Mouse (Mus musculus): ENCODE measurements around the gene Mtus2.

Mtus2 gene

DNA sequence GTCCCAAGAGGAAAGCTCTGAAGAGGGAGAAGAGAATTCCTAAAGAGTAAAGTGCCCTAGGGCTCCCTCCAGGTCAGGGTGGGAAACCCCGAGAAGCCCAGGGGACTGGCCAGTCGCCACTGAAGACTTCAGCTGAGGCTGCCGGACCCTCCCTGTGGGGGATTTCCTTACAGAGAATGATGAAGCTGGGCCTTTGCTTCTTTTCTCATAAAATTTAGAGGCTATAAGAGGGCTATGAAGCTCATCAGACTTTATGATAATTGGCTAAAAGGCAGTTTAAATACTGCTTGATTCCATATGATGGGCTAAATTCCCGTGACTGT lies 224.1 kb downstream of the Mtus2 start:
- DNase-seq (ENCODE audit: low spot score in 2 of 2): no peak

DNA sequence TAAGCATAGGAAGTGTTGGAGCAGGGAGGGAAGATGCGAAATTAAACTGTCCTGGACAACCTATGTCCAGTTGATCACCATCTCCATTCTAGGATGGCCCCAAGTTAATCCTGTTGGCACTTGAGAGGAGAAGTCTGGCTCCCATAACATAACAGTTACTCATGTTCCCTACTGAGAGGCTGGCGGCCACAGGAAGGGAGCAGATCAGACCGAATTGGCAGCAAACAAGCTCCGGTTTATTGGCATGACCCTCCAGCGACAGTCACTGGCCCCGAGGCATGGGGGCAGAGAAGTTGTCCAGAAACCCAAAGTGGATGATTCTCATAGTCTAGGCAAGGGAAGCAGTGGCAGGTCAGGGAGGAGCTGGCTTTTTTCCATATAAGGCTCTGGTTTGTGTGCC lies 224.8 kb downstream of the Mtus2 start:
- DNase-seq (ENCODE audit: low spot score in 2 of 2): no peak

DNA sequence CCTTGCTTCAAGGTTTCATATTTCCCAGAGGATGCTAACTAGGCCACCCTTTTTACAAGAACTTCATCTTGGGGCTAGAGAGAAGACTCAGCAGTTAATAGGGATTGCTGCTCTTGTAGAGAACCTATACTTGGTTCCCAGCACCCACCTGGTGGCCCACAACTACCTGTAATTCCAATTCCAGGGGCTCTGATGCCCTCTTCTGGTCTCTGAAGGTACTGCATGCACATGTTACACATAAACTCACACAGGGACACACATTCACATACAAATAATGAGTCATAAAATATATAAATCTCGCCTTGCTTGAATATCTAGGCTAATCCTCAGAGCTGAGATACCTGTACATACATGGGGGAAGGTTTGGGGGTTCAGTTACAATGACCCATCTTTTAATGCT lies 228.8 kb downstream of the Mtus2 start:
- DNase-seq (ENCODE audit: low spot score in 2 of 2): no peak

DNA sequence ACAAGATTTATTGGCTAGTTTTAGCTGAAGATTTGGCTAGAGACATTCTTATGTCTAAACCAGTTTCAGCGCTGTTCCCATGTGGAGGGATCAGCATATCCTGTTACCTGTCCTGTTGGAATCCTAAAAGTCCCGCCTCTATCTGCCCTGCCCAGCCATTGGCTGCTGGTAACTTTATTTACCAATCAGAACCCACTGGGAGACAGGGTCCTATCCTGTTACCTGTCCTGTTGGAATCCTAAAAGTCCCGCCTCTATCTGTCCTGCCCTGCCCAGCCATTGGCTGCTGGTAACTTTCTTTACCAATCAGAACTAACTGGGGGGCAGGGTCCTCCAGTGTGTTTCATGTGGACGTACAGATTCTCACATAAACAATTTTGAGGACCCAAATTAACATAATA lies 234.3 kb downstream of the Mtus2 start:
- DNase-seq (ENCODE audit: low spot score in 2 of 2): no peak

DNA sequence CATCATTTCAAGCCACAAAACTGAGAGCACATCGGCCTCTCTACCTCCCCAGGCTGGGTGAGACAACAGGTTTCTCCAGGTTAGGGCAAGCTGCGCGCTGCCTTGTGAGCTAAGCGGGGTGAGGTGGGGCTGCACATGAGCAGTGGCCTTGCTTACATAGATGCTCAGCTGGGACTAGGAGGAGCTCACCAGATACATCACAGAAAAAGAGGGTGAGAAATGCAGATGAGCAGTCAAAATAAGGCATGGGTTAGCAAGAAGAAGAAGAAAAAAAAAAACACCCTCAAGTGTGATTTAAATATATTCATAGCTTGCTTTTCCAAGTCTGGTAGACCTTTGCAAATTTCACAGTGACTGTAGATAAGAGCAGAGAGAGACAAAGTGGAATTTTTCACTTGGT lies 254.7 kb downstream of the Mtus2 start:
- no peak for DNase-seq (ENCODE audit: low spot score in 2 of 2)

DNA sequence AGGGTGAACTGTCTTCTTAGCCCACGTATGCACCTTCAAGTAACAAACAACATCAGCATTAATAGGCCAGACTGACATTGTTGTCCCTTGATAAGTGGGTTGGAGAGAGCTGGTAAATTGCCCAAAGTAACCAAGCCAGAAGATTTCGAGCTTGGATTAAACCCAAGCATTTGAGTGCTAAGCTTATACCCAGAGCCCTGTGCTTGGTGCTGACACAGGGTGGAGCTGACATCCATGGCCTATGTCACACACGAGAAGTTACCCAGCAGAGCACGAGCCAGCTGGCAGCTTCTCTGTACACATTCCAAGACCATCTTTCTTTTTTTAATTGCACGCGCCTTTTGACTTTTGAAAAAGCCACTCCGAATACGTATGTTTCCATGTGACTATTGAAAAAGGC lies 259.7 kb downstream of the Mtus2 start:
- no peak for DNase-seq (ENCODE audit: low spot score in 2 of 2)

DNA sequence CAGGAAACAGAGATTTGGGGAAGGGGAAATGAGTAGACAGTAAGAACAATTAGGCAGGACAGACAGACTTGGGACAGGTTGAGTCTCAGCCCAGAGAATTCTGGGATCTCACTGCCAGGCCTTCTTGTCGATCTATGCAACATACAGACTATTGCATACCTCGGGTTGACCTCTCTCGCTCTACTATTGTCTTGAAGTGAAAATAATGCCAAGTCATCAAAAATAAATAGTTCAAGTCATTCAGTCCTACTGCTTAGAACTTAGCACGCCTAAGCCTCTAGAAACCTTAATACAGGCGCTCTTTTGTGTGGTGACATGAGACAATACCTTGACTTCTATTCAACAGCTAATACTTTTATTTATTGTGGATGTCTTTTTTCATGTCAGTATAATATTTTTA lies 265.8 kb downstream of the Mtus2 start:
- no peak for DNase-seq (ENCODE audit: low spot score in 2 of 2)

DNA sequence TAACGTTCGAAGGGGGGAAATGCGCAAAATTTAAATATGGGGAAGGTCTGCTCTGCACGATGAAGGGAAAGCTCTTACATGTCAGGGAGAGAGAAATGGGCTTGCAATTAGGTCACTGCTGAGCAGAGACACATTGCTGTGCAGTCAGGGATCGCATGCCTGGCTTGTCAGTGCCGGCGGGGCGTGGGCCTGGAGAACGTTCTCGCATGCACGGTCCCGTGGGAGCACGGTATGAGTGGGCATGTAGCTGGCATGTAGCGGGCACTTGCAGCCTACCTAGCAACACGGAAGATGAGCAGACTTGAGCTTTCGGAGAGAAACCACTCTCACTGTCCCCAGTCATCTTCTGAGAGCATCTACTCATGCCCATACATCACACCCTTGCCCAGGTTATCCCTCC lies 266.9 kb downstream of the Mtus2 start:
- DNase-seq (ENCODE audit: low spot score in 2 of 2): no peak

DNA sequence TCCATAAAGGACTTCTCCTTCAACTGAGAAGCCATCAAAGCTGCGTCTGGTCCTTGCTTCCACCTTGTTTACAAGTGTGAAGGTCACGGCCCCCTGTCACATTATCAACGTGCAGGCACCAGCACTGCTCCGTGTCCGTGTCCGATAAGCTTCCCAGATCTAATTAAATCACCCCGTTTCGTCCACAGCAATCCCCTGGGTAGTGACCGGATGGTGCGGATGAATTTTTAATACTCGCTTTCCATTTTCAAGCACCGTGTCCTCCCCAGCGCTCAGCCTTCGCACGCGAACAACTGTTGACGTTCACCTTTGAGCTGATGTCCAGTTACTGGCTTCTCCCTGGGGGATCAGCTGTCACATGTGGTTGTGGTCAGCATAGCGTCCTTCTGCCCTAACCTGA lies 276.6 kb downstream of the Mtus2 start:
- DNase-seq (ENCODE audit: low spot score in 2 of 2): no peak

DNA sequence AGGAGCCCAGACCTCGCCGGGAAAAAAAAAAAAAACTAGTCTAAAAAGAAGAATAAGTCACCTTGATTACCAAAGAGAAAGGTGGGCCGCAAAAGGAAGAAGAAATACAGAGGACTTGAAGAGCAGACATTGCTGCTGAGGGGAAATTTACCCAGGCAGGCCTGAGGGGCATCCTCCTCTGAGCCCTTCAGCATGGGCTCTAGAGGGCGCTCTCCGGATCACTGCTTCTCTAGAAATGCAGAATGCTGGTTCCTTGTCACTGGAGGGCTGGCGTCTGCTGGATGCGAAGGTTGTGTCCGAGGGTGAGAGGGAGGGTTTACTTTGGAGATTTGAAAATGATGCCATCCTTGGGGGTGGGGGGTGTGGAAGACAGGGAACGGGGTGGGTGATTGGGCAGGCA lies 279.5 kb downstream of the Mtus2 start:
- DNase-seq (ENCODE audit: low spot score in 2 of 2): no peak

DNA sequence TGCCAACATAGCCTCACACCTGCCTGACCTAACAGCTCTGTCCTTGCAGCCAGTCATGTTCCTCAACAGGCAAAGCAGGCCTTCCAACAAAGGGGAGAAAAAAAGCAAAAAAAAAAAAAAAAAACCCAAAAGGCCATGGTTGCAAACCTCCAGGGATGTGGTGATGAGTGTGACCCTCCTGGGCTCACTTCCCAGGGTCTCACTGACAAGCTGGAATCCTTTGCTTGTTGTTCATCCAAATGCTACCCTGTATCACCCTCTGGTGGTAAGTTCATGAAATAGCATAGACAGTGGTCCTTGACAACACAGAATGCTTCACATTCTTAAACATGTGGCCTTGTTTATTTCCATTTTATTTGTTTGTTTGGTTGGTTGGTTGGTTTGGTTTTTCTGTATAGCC lies 281.9 kb downstream of the Mtus2 start:
- DNase-seq (ENCODE audit: low spot score in 2 of 2): no peak

DNA sequence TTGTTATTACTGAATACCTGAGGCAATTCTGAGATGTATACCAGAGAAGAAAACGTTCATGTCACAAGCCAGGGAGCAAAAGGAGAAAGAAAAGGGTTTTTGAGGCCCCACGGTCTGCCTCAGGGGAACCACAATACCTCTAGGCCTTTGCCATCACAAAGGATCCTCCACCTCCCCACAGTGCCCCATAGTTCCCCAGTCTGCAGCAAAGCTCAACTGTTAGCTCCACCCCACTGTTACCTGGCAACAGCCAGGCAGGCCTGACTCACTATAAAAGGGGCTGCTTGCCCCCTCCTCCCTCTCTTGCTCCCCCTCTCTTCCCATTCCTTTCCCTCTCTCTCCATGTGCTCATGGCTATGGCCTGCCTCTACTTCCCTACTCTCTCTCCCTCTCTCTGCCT lies 282.6 kb downstream of the Mtus2 start:
- no peak for DNase-seq (ENCODE audit: low spot score in 2 of 2)

DNA sequence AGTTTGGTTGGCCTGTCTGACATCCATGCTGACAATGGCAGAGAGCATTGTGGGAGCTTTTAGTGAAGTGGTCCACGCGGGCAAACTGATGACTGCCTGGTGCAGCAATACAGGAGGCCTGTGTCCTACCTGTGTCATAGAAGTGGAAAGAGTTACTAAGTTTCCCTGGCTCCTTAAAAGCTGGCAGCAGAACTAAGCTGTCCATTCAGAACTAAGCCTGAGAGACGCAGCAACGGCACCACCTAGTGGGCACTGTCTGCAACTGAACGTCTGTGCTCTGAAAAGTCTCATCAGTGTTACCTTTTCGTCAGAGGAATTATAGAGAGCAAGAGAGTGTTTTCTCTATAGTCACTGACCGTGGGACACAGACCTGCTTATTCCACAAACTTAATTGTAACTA lies 284.8 kb downstream of the Mtus2 start:
- DNase-seq (ENCODE audit: low spot score in 2 of 2): peak in 1 of 2 experiments; percentile 10

DNA sequence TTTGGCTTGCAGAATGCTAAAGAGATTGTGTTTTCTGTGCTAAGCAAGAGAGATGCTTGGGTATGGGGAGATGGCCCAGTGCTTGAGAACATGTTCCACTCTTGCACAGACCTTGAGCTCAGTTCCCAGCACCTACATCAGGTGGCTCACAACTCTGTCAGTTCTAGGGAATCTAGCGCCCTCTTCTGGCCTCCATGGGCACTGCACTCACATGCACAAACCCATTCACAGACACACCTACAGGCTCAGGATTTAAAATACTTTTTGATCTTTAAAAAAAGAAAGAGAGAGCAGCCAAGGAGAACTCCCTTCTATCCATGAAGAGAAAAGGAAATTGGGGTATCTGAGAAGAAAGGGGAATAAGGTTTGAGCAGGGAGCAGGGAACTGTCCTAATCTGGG lies 287.4 kb downstream of the Mtus2 start:
- no peak for DNase-seq (ENCODE audit: low spot score in 2 of 2)

DNA sequence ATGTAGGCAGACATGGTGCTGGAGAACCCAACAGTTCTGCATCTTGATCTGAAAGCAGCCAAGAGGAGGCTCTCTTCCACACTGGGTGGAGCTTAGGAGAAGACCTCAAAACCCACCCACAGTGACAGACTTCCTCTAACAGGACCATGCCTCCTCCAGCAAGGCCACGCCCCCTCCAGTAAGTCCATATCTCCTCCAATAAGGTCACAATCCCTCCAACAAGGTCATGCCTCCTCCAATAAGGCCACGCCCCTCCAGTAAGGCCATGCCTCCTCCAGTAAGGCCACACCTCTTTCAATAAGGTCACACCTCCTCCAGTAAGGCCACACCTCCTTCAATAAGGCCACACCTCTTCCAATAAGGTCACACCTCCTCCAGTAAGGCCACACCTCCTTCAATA lies 288.3 kb downstream of the Mtus2 start:
- no peak for DNase-seq (ENCODE audit: low spot score in 2 of 2)

DNA sequence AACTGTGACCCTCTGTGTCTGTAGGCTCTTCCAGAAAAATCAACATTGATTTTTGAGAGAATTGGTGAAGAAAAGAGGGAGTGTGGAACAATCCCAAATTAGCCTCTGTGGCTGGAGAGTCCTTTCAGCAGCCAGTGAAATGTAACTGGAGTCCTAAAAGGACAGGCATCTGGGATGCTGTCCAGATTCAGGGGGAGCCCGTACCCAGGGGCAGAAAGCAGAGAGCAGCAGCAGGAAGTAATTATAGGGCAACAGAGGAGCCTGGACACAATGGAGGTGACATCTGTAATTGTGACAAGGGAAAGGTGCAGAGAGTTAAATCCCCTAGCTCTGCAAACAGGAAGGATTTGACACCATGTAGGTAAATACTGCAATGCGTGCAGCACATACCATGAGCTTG lies 291.1 kb downstream of the Mtus2 start:
- DNase-seq (ENCODE audit: low spot score in 2 of 2): no peak

DNA sequence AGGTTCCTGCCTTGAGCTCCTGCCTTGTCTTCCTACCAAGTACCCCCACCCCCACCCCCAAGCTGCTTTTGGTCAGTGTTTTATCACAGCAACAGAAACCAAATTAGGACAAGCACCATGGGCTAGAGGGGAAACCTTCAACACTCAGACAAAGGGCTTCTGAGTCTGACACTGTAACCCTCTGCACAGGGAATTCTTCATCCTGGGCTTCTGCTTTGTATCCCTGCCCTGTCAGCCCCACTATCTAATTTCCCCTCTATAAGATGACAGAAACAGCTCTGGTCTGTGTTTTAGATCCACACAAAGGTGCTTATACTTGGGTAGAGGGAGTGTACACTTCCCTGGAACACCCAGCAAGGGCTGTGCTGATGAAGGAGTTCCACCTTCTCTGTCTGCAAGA lies 294.7 kb downstream of the Mtus2 start:
- DNase-seq (ENCODE audit: low spot score in 2 of 2): no peak

DNA sequence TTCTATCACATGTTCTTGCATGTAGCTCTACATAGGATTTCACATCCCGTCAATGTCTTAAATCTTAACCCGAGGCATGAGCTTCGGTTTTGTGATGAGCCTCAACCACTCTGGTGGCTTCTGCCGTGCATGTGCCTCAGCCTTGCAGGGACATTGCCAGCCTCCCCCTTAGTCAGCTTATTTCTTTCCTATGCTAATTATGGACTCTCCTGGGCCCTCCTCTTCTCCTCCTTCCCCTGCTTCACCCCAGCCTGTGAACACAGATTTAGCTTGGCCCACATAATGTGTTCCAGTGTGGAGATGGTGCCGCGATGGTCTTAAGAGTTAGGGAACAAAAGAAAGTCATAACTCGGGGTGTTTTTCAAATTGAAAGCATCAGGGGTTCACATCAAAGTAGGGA lies 304.9 kb downstream of the Mtus2 start:
- DNase-seq (ENCODE audit: low spot score in 2 of 2): no peak

DNA sequence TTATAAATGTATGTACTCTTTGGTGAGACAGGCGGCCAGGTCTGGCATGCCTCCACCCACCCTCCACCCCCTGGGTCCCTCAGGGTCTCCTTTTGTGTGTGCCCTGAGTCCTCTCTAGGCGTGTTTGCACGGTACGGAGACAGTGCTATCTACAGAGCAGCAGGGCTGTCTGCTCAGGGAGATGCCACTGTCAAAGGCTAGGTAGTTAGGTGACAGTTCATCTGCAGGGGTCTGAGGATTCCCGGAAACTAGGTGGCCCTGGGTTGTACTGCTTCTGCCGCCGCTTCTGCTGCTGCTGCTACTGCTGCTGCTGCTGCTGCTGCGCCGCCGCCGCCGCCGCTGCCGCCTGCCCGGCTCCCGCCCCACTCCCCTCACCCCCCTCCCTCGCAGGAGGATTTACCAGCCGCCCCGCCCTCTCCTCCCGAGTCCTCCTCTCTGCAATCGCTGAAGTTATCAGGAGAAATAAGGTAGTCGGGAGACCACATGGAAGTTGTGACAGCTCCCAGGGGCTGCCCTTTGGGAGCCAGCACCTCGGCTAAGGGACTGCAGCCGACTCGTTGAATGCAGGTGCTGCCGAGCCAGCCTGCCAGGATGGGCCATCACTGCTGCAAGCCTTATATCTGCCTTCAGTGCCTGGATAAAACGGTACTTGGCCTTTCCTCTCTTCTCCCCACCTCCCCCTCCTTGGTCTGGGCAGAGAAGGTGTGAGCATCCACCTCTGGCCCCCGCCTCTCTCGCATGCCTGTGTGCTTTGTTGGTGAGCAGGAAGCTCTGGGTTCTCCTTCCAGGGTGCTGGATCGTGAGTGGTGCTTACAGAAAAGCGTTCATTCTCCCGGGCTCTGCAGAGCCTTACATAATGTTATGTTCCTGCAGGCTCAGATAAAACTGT lies 307.9 kb downstream of the Mtus2 start:
- DNase-seq (ENCODE audit: low spot score in 2 of 2): no peak

DNA sequence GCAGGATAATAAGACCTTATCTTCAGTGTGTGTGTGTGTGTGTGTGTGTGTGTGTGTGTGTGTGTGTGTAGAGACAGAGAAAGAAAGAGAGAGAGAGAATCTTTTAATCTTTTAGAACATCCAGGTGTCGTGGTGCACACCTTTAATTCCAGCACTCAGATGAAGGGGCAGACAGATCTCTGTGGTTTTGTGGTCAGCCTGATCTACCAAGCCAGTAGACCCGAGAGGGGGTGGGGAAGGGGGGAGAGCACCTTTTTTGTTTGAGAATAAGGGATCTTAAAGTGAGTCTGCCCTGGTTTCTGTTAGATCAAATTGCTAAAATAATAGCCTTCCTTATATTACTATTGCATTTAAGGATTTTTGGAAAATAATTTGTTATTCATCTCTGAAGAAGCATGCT lies 309.7 kb downstream of the Mtus2 start:
- DNase-seq (ENCODE audit: low spot score in 2 of 2): no peak

DNA sequence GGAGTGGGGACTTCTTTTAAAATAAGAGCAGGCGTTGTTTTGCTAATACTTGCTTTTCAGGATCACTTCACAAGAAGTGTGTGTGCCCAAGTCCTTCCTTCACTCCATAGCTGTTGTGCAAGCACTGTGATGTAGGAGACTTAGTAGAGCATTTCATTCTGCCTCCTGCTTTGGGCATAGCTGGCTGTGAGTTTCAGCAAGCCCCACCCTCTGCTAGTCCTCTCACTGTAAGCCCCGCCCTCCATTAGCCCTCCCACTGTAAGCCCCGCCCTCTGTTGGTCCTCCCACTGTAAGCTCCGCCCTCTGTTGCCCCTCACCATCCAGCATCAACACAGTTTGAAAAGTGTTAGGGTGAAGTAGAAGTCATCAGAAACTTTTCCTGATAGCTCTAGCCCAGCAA lies 310.3 kb downstream of the Mtus2 start:
- no peak for DNase-seq (ENCODE audit: low spot score in 2 of 2)

DNA sequence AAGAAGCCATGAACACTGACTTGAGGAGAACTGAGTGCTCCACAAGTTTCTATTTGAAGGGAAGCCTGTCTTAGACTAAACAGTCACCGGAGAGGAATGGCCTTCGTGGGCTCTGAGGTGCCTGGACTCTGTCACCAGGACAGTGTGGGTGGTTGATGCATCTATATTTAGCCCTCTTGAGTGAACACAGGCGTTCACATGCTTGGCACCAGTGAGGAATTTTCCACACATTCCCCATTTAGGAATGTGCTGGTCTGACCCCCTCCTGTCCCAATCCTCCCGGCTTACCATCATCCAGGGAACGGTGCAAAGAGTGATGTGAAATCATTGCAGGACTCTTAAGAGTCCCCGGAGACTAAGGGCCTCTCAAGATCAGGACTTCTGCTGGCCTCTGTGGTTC lies 314.9 kb downstream of the Mtus2 start:
- DNase-seq (ENCODE audit: low spot score in 2 of 2): no peak

DNA sequence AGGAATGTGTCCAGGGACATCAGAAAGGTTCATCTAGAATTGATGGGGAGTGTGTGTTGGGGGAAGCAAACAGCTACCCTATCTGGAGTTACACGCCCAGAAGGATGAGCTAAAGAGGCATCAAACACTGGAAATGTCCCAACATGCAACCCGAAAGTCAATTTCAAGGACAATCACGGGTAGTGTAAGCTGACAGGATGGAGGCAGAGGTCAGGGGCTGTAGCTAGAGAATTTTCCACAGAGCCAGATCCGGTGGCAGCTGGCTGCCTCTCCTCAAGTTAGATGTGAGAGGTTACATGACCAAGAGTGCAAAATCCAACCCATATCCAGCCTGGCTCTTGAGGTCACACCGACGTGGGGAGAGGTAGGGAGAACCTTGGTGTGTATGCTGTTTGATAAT lies 315.7 kb downstream of the Mtus2 start:
- DNase-seq (ENCODE audit: low spot score in 2 of 2): no peak

DNA sequence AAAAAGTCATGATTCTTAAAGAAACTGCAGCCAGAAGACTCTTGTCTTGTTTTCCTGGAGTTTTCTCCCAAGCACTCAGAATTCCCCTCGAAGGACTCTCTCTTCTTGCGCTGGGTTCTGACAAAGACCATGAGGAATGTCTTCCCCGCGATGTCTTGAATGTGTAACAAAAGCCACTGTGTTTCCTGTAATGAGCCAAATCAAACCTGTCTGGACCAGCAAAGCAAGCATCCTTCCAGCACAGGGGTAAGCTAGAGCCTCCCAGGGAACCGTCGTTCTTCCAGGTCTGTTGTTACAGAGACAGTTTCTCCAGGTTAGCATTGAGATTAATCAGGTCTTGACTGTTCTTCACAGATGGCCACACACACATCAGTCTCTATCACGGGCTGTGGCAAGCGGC lies 321.1 kb downstream of the Mtus2 start:
- no peak for DNase-seq (ENCODE audit: low spot score in 2 of 2)

All from spleen, postnatal 36 days (tissue).